Mouse (Mus musculus): ENCODE results near the gene H2-Oa. TPM values are rescaled to one million over a fixed set of nuclear protein-coding genes. Genes with fewer than 3 reads are reported as not detected.

H2-Oa gene
- polyA plus RNA-seq, 1 experiment from 2014 or later: 0.79 TPM

DNA sequence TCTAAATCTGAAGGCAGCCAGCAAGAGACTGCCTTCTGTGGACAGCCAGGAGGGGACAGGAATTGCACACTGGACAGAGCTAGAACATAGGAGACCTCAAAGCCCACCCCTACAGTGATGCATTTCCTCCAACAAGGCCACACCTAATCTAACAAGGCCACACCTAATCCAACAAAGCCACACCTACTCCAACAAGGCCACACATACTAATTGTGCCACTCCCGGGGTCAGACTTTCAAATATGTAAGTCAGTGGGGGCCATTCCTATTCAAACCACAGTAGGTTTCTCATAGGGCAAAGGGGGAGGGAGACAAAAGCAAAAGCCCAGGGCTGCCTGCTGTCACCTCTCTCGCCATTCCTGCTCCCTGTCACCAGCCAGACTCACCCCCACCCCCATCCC, 4.8 kb upstream of the H2-Oa start:
- Histone ChIP-seq H3K4me1 (no peaks in the 10 kb centered on the region), H3K4me3 (no peak overlapping the region), H3K27ac (no peak overlapping the region), H3K9ac (no peak overlapping the region), H3K4me2 (no peak overlapping the region), H3K27me3 (peaks cover 4% of the 10 kb centered on the region; the same call in 1 of the 2 replicates), H3K9me3 (no peaks in the 10 kb centered on the region), H3K36me3 (no peaks in the 10 kb centered on the region)
- ATAC-seq (ENCODE audit: insufficient number of reproducible peaks, low FRiP score, low TSS enrichment, low read depth): no peak
- WGBS: 48% methylated on average over 2 of the region's 2 CpGs

DNA sequence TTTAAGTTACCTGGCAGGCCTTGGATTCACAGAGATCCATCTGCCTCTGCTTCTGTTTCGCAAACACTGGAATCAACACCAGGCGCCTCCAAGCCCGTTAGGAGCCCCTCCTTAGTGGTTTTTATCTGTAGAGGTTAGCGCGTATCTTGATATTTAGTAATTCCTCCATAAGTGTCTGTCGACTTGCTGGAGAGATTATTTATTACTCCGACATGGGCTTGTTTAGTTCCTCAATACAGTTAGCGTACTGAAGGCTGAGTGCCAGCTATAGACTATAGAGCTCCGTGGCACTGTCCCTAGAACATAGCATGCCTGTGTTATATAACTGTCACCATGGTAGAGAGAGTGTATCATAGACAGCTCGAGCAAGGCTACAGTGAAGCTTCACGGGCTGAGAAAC, 4.0 kb upstream of the H2-Oa start:
- 77% methylated on average over 11 of the region's 11 CpGs for WGBS
- H3K9me3 ChIP-seq: no peaks in the 10 kb centered on the region
- no peak for ATAC-seq (ENCODE audit: insufficient number of reproducible peaks, low FRiP score, low TSS enrichment, low read depth)
- no peak overlapping the region for H3K4me3 ChIP-seq
- H3K27ac ChIP-seq: no peak overlapping the region
- H3K27me3 ChIP-seq: peaks cover under 1% of the 10 kb centered on the region; the same call in 1 of the 2 replicates
- no peak overlapping the region for H3K9ac ChIP-seq
- no peaks in the 10 kb centered on the region for H3K4me1 ChIP-seq
- no peak overlapping the region for H3K4me2 ChIP-seq
- no peaks in the 10 kb centered on the region for H3K36me3 ChIP-seq

DNA sequence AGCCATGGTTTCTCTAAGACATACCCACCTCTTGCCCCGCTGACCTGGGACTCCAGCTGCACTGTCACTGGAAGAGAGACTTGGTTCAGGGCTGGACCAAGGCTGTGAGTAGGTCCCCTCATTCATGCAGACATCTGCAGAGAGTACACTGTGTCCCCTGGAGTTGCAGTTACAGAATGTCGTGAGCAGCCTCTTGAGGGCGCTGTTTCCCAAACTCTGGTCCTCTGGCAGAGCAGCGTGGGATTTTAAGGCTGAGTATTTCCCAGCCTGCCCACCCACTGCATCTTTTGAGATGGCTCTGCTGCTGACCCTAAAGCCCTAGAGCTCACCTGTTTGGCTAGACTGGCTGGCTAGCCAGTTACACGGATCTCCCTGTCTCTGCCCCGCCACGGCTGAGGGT, 1.2 kb upstream of the H2-Oa start:
- H3K9ac ChIP-seq: no peak overlapping the region
- no peak for ATAC-seq (ENCODE audit: insufficient number of reproducible peaks, low FRiP score, low TSS enrichment, low read depth)
- no peak overlapping the region for H3K4me2 ChIP-seq
- H3K4me3 ChIP-seq: no peak overlapping the region
- no peaks in the 10 kb centered on the region for H3K4me1 ChIP-seq
- no peaks in the 10 kb centered on the region for H3K9me3 ChIP-seq
- WGBS: 56% methylated on average over 7 of the region's 7 CpGs
- H3K27me3 ChIP-seq: no peaks in the 10 kb centered on the region
- H3K27ac ChIP-seq: no peak overlapping the region
- no peaks in the 10 kb centered on the region for H3K36me3 ChIP-seq

DNA sequence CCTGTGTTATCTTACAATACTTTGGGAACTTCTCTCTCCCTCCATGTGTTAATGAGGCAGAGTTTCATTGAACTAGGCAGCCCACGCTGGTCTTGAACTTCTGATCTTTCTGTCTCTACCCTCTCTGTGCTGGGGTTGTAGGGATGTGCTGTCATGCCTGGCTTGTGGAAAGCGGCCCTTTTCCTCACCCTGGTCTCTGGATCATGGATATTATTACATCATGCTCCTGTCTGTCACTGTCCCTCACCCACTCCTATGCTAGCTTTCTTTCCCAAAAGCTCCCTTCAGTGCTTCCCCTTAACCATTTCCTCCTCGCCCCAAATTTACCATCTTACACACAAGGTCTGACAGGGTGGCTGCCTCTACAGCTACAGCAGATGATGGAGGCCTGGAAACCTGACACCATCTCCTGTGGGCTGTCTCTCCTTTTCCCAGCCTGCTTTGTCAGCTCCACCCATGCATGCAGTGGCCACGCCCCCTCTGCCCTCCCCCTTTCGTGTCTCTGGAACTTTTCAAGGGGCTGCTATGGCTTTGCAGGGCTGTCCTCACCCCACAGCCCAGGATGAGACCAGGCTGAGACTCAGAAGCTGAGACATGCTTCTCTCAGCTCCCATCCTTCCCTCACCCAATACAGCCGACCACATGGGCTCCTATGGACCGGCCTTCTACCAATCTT, 1.2 kb downstream of the H2-Oa start:
- 27% methylated on average over 7 of the region's 7 CpGs for WGBS
- no peak overlapping the region for H3K27ac ChIP-seq
- no peak overlapping the region for H3K4me3 ChIP-seq
- no peaks in the 10 kb centered on the region for H3K4me1 ChIP-seq
- no peak overlapping the region for H3K9ac ChIP-seq
- H3K27me3 ChIP-seq: no peaks in the 10 kb centered on the region
- ATAC-seq (ENCODE audit: insufficient number of reproducible peaks, low FRiP score, low TSS enrichment, low read depth): peak; percentile 23; the same call in 1 of the 2 replicates
- H3K36me3 ChIP-seq: no peaks in the 10 kb centered on the region
- no peaks in the 10 kb centered on the region for H3K9me3 ChIP-seq
- H3K4me2 ChIP-seq: 0 out of 2 replicates have a peak overlapping the region, but pooled peaks have one; percentile 14

DNA sequence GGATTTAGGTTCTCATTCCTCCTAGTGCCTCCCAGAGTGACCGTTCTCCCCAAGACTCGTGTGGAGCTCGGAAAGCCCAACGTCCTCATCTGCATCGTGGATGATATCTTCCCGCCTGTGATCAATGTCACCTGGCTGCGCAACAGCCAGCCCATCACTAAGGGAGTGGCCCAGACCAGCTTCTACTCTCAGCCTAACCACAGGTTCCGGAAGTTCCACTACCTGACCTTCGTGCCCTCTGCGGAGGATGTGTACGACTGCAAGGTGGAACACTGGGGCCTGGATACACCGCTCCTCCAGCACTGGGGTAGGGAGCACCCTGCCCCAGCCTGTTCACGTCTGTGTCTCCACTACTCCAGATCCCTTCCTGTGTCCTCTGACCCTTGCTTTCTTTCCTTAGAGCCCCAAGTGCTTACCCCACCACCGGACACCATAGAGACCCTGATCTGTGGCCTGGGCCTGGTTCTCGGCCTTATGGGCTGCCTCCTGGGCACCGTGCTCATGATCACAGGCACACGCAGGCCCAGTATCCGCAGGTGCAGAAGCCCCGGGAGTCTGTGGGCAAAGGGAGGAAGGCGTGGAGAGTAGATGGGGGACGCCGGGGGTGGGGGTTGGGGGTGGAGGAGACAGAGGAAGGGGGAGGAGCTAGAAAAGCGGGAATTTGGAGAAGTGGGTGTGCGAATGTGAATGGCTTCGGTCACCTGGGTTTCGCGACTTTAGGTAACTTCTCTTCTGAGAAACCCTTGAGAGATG, 2.3 kb downstream of the H2-Oa start:
- no peak overlapping the region for H3K27ac ChIP-seq
- no peaks in the 10 kb centered on the region for H3K9me3 ChIP-seq
- no peak overlapping the region for H3K4me3 ChIP-seq
- H3K9ac ChIP-seq: no peak overlapping the region
- 85% methylated on average over 27 of the region's 27 CpGs for WGBS
- H3K27me3 ChIP-seq: no peaks in the 10 kb centered on the region
- no peaks in the 10 kb centered on the region; the same call in 1 of the 2 replicates for H3K4me1 ChIP-seq
- no peak; the same call in 1 of the 2 replicates for ATAC-seq (ENCODE audit: insufficient number of reproducible peaks, low FRiP score, low TSS enrichment, low read depth)
- H3K4me2 ChIP-seq: no peak overlapping the region
- H3K36me3 ChIP-seq: no peaks in the 10 kb centered on the region

DNA sequence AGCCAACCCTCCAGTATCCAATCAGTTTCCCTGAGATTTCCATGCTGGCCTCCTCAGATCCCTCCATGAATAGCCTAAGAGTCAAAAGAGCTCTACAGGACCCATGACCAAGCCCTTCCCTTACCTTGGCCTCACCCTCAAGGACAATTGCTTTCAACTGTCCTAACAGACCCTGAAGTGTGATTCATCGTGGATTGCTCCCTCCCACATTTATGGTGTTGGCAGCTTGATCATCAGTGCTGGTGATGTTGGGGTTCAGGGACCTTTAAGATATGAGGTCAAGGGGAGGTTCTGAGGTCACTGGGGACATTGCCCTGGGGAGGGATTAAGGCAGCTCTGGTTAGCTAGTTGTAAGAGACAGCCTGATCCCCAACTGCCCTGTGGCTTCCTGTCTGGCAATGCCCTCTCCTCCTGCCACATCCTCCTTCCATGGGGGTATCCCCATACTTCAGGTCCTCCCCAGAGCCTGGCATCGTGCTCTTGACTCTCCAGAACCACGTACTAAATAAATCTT, 4.4 kb downstream of the H2-Oa start:
- H3K36me3 ChIP-seq: no peaks in the 10 kb centered on the region
- no peak overlapping the region for H3K4me3 ChIP-seq
- 63% methylated on average over 3 of the region's 3 CpGs for WGBS
- H3K4me1 ChIP-seq: peaks cover 4% of the 10 kb centered on the region; the same call in 1 of the 2 replicates
- H3K27ac ChIP-seq: no peak overlapping the region
- no peak overlapping the region for H3K4me2 ChIP-seq
- no peak overlapping the region for H3K9ac ChIP-seq
- ATAC-seq (ENCODE audit: insufficient number of reproducible peaks, low FRiP score, low TSS enrichment, low read depth): no peak
- H3K27me3 ChIP-seq: no peaks in the 10 kb centered on the region
- no peaks in the 10 kb centered on the region for H3K9me3 ChIP-seq

DNA sequence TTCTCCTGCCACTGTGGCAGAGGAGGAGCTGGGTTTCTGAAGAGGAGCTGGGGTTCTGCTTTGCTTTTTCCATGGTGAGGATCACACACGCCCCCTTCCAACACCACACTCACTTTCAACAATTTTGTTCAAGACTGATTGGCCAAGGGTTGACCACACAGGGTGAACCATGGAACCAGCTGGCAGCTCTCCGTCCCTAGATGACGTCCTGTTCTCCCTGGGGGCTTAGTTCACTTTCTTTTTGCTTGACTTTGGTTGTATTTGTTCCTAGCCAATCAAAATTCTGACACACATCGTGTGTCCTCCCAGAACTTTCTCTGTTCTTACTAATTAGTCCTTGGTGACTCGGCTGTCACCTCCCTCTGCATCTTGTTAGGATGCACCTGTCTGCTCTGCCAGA, 5.1 kb downstream of the H2-Oa start:
- no peak overlapping the region for H3K4me2 ChIP-seq
- no peak overlapping the region for H3K9ac ChIP-seq
- no peaks in the 10 kb centered on the region for H3K27me3 ChIP-seq
- 55% methylated on average over 5 of the region's 5 CpGs for WGBS
- no peak overlapping the region for H3K4me3 ChIP-seq
- ATAC-seq (ENCODE audit: insufficient number of reproducible peaks, low FRiP score, low TSS enrichment, low read depth): no peak
- no peaks in the 10 kb centered on the region for H3K36me3 ChIP-seq
- H3K27ac ChIP-seq: no peak overlapping the region
- H3K4me1 ChIP-seq: peaks cover 7% of the 10 kb centered on the region; the same call in 1 of the 2 replicates
- H3K9me3 ChIP-seq: no peaks in the 10 kb centered on the region

DNA sequence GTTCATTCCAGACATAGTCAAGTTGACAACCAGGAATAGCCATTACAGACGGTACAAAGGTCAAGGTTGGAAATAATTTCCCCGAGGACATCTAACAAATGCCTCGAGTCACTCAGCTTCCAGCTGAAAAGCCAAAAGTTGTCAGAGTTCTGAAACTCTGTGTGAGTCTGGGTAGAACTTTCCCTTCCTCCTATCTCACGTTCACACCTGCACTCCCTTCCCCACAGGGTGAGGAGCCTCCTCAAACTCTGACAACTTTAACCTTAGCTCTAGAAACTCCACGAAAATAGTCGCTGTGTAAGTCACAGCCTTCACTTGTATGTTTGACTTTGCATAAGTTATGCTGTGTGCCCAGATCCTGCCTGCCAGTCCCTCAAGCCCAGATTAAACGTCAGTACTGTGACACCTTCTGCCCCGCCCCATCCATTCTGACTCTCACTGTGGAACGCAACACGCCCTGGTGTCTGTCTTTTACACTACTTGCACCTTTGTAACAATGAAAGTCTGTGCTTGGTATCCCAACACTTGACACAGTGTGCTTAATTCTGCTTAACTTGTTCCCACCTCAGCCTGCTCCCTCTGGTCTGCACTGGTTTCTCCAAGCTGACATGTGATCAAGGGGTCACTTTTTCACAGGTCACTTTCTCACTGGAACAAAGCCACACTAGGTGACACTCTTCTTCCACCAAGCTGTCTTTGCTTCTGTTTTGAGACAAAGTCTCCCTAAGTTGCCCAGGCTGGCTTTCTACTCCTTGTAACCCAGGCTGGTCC, 6.8 kb downstream of the H2-Oa start:
- Histone ChIP-seq H3K36me3 (no peaks in the 10 kb centered on the region), H3K27me3 (no peaks in the 10 kb centered on the region), H3K9ac (no peak overlapping the region), H3K4me2 (no peak overlapping the region), H3K9me3 (no peaks in the 10 kb centered on the region), H3K4me3 (no peak overlapping the region), H3K27ac (no peak overlapping the region), H3K4me1 (peaks cover 7% of the 10 kb centered on the region; the same call in 1 of the 2 replicates)
- 45% methylated on average over 10 of the region's 10 CpGs for WGBS
- ATAC-seq (ENCODE audit: insufficient number of reproducible peaks, low FRiP score, low TSS enrichment, low read depth): no peak

DNA sequence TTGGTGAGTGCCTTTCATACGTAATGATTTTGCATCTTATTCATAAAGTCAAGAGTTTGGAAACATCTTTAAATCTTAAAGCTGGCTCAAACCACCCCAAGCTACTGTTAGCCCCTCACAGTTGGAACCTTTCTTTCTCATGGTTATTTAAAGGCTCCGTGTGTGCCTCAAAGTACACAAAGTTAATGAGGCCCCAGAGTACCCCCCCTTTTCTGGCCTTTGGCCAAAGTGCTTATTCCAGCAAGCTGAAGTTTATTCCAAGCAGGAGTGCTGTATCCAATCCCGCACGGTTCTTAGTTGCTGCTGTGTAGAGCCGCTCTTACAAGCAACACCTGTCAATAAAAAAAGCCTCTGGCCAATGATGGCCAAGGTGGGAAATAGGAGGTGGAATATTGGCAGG, 7.4 kb downstream of the H2-Oa start:
- Histone ChIP-seq H3K27me3 (no peaks in the 10 kb centered on the region), H3K27ac (no peak overlapping the region), H3K9me3 (no peaks in the 10 kb centered on the region), H3K9ac (no peak overlapping the region), H3K4me2 (no peak overlapping the region), H3K4me1 (peaks cover 7% of the 10 kb centered on the region; the same call in 1 of the 2 replicates), H3K36me3 (no peaks in the 10 kb centered on the region), H3K4me3 (no peak overlapping the region)
- 28% methylated on average over 5 of the region's 5 CpGs for WGBS
- ATAC-seq (ENCODE audit: insufficient number of reproducible peaks, low FRiP score, low TSS enrichment, low read depth): no peak

DNA sequence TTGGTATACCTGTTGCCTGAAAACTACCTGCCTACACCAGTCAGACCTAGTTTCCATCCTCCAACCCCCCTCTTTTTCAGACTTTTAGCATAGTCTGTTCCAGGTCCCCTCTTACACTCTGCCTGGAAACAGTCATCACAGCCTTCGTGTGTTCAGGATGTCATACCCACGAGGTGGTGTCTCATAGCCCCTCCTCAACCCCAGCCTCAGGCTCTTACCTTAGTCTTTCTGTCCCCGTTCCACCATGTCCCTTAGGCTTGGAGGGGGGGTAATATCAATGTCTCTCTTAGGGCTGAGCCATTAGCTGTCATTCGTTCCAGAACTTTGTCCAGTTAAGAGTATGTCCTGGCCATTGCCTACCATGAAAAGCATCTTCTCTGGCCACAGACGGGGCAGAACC, 9.0 kb downstream of the H2-Oa start:
- no peak overlapping the region for H3K27ac ChIP-seq
- WGBS: 33% methylated on average over 5 of the region's 5 CpGs
- H3K4me3 ChIP-seq: no peak overlapping the region
- no peaks in the 10 kb centered on the region for H3K36me3 ChIP-seq
- H3K9ac ChIP-seq: no peak overlapping the region
- H3K9me3 ChIP-seq: no peaks in the 10 kb centered on the region
- H3K27me3 ChIP-seq: no peaks in the 10 kb centered on the region
- peak; percentile 23; the same call in 1 of the 2 replicates for ATAC-seq (ENCODE audit: insufficient number of reproducible peaks, low FRiP score, low TSS enrichment, low read depth)
- no peak overlapping the region for H3K4me2 ChIP-seq
- peaks cover 7% of the 10 kb centered on the region; the same call in 1 of the 2 replicates for H3K4me1 ChIP-seq

DNA sequence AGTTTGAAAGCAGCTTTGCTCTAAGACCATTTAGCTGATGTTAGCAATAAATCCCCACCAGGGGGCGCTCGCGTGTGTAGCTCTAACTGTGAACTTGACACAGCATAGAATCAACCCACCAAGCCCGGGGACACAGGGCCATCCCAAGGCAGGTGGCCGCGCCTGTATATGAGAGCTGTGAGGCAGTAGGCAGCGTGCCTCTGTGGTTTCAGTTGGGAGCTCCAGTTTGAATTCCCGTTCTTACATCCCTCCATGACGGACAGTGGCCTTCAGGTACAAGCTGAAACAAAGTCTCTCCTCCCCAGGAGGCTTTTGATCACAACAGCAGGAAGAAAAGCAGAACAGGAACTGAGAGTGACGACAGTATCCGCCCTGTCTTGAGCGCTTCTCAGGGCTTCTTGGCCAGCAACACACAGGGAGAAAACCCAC, 9.5 kb downstream of the H2-Oa start:
- no peaks in the 10 kb centered on the region for H3K27me3 ChIP-seq
- WGBS: 7% methylated on average over 12 of the region's 12 CpGs
- no peak overlapping the region for H3K27ac ChIP-seq
- H3K9ac ChIP-seq: no peak overlapping the region
- peak overlapping the region; percentile 34; the same call in 1 of the 2 replicates for H3K4me2 ChIP-seq
- H3K4me3 ChIP-seq: 0 out of 2 replicates have a peak overlapping the region, but pooled peaks have one; percentile 7
- H3K9me3 ChIP-seq: no peaks in the 10 kb centered on the region
- H3K4me1 ChIP-seq: peaks cover 7% of the 10 kb centered on the region; the same call in 1 of the 2 replicates
- ATAC-seq (ENCODE audit: insufficient number of reproducible peaks, low FRiP score, low TSS enrichment, low read depth): peak; percentile 70; the same call in 1 of the 2 replicates
- no peaks in the 10 kb centered on the region for H3K36me3 ChIP-seq
